Mouse (Mus musculus) hindbrain, embryonic 10.5 days (tissue): ENCODE data around the gene Hopx. TPM values are rescaled to one million over a fixed set of nuclear protein-coding genes. Genes with fewer than 3 reads are reported as not detected.
A peak's percentile ranks its signal among the peaks of the same experiment; 100 is the strongest.

ENCODE experiments used
- DNase-seq: peaks from one replicate; pipeline ENCODE4 v3.0.0-alpha.2; 2017; ENCODE audit warnings: low spot score
- H3K27ac ChIP-seq: fragments of 300-500 bp; sonication (generic); 2 replicates; pipeline ENCODE4 v1.5.1; 2016; ENCODE audit warnings: mild to moderate bottlenecking, moderate library complexity
- H3K27me3 ChIP-seq: fragments of 300-500 bp; sonication (generic); 2 replicates; pipeline ENCODE4 v1.6.1; 2016; ENCODE audit warnings: mild to moderate bottlenecking; ENCODE audit not compliant: poor library complexity, insufficient read depth, severe bottlenecking
- H3K36me3 ChIP-seq: fragments of 300-500 bp; sonication (generic); 2 replicates; pipeline ENCODE4 v1.6.1; 2016; ENCODE audit warnings: mild to moderate bottlenecking, moderate library complexity
- H3K4me1 ChIP-seq: fragments of 300-500 bp; sonication (generic); replicated peaks from 2 replicates; pipeline ENCODE4 v1.6.1; 2016; ENCODE audit warnings: mild to moderate bottlenecking
- H3K4me3 ChIP-seq: fragments of 300-500 bp; sonication (generic); 2 replicates; pipeline ENCODE4 v1.5.1; 2016; ENCODE audit warnings: mild to moderate bottlenecking, moderate library complexity
- H3K9me3 ChIP-seq: fragments of 300-500 bp; sonication (generic); 2 replicates; pipeline ENCODE4 v1.6.1; 2016; ENCODE audit warnings: mild to moderate bottlenecking, moderate library complexity
- WGBS: fragments of 180-500 bp; shearing (Covaris S2); methylation state at CpG from one replicate; pipeline ENCODE4 v1.1.7; 2016; 5-methylcytosine and 5-hydroxymethylcytosine counted together
- polyA plus RNA-seq: library from polyadenylated mRNA; unstranded; fragments of >200 nt; fragmentation: Nextera tagmentation; extraction: Ambion mirVana; gene quantifications from 2 replicates; pipeline ENCODE4 v1.2.1, GENCODE M21; 2016

The Hopx gene
- polyA plus RNA-seq, 1 experiment from 2014 or later: 0.34 TPM

DNA sequence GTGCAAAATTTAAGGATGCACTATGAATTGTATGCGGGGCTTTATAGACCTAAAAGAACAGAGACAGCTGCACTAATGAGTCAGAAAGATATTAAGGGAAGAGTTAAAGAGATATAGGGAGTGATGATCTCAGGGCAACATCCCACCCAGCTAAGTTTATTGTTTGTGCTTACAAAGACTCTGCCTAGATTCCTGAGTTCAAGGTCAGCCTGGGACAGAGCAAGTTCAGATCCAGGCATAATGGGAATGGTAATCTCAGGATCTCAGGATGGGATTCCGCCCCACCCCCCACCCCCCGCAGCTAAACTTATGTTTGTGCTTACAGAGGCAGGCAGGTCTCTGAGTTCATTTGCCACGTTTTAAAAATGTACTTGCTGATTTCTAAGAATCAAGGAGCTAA, 13.9 kb upstream of the Hopx start:
- Histone ChIP-seq H3K27ac (no peak overlapping the region), H3K4me1 (peaks cover 11% of the 10 kb centered on the region), H3K4me3 (no peak overlapping the region), H3K36me3 (no peaks in the 10 kb centered on the region), H3K27me3 (peaks cover 7% of the 10 kb centered on the region; the same call in 1 of the 2 replicates), H3K9me3 (0 out of 2 replicates have a peak, but pooled peaks cover 7% of the 10 kb centered on the region)
- 91% methylated on average over 4 of the region's 4 CpGs for WGBS
- no peak for DNase-seq

DNA sequence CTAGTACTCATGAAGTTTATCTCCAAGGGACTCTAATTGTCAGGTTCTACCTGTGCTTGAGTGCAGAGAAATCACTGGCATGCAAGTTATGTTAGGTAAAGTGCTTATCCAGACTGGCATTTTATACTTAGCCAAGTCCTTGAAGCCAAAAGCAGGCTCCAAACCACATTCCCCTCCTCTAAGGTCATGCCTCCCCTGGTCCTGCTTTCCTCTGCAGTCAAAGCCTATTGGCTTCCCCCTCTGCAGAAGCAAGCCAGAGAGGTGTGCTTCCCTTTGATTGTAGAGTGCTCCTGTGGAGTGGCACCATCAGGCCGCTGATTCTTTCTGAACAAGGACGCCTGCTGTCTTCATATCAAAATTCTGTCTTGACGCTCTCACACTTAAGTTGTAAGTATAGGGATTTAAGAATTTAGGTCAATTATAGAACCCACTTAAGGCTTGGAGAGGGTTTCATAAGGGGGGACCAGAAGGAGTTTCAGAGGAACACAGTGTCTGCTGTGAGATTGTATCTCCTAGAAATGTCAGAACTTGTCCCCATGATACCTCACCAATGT, 11.6 kb upstream of the Hopx start:
- no peaks in the 10 kb centered on the region for H3K36me3 ChIP-seq
- DNase-seq: no peak
- H3K27ac ChIP-seq: no peak overlapping the region
- peaks cover 17% of the 10 kb centered on the region for H3K27me3 ChIP-seq
- peaks cover 34% of the 10 kb centered on the region for H3K4me1 ChIP-seq
- no peak overlapping the region for H3K4me3 ChIP-seq
- 87% methylated on average over 3 of the region's 3 CpGs for WGBS
- H3K9me3 ChIP-seq: 0 out of 2 replicates have a peak, but pooled peaks cover 7% of the 10 kb centered on the region

GRCm38 (mm10) chr5:77124817-77125283, 9.9 kb upstream of the Hopx start:
- H3K4me1 ChIP-seq: peaks cover 23% of the 10 kb centered on the region
- H3K9me3 ChIP-seq: 0 out of 2 replicates have a peak, but pooled peaks cover 7% of the 10 kb centered on the region
- 81% methylated on average over 4 of the region's 4 CpGs for WGBS
- H3K36me3 ChIP-seq: no peaks in the 10 kb centered on the region
- H3K27ac ChIP-seq: no peak overlapping the region
- DNase-seq: no peak
- no peak overlapping the region for H3K4me3 ChIP-seq
- H3K27me3 ChIP-seq: peaks cover 30% of the 10 kb centered on the region

DNA sequence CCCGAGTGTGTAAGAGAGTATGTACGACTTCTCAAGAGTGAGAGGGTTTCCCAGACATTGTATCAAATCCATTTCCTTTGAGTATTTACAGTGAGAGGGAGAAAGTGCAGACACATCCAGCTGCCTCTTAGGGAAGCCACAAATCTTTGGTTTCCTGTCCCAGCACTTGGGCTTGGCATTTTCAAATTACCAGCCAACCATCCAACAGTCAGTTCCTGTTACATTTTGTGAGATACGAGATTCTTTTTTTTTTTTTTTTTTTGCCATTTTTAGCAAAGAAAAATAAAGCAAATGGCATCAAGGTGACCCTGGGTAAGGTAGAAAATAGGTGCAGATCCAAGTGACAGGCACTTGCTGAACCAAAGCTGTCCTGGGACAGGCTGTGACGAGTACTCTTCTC, 9.2 kb upstream of the Hopx start:
- no peak overlapping the region for H3K4me3 ChIP-seq
- DNase-seq: no peak
- H3K36me3 ChIP-seq: no peaks in the 10 kb centered on the region
- peaks cover 37% of the 10 kb centered on the region for H3K27me3 ChIP-seq
- H3K4me1 ChIP-seq: peaks cover 23% of the 10 kb centered on the region
- WGBS: 84% methylated on average over 4 of the region's 4 CpGs
- H3K27ac ChIP-seq: no peak overlapping the region
- 0 out of 2 replicates have a peak, but pooled peaks cover 7% of the 10 kb centered on the region for H3K9me3 ChIP-seq

DNA sequence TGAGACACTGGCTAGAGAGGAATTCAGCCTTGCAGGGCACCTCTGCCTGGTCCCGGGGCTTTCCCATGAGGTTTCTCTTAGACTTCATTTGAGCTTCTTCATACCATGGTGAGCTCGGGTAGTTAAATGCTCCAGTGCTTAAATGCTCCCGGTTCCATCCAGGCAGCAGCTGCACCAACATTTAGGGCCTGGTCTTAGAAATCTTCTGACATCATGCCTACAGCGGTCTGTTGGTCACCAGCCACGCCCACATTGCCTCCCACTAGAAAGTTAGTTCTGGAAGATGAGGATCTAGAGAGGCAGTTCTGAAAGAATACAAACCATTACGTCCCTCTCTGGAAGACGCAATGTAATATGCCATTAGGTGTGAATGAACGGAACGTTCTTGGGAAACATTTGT, 8.7 kb upstream of the Hopx start:
- 64% methylated on average over 9 of the region's 9 CpGs for WGBS

DNA sequence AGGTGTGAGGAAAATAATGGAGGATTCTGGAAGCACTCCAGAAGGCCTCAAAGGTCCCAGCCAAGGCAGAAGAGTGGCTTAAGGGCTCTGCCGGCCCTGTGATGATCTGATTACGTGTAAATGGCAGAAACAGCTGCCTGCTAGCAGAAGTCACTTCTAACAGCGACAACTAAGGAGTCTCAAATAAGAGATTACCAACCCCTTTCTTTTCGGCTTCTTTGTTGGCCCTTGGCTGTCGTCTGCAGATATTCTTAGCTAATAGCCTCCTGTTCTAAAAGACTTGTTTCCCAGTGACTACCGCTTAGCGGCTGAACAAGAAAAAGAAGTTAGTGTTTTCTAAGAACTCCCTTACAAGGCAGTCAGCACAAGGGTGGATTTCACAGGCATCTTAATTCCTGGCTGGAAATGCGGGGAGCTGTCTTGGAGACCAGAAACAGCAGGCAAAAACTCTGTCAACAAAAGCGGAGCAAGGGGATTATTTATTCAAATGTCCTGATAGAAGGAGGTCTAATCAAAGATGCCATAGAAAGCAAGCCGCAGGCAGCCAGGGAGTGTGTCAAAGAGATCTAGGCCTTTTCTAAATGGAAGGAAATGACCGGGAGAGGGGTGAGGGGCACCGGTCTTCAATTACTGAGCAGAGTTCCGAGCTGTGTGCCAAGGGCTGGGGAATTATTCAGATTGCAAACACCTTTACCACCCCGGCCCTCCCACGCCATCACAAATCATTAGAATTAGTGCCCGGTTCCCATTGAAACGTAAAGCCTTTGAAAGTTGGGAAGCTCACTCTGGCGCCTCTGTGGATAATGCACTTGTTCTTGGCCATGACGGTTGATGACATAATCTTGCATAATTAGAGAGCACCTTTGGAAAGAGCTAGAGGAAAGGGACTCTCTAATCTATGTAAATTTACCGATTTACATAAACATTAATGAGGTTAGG, 7.6 kb upstream of the Hopx start:
- peak; percentile 27 for DNase-seq
- Histone ChIP-seq H3K27me3 (peaks cover 49% of the 10 kb centered on the region), H3K9me3 (no peaks in the 10 kb centered on the region), H3K36me3 (no peaks in the 10 kb centered on the region), H3K27ac (peak overlapping the region; percentile 54), H3K4me3 (peak overlapping the region; percentile 23), H3K4me1 (peaks cover 23% of the 10 kb centered on the region)
- 7% methylated on average over 20 of the region's 20 CpGs for WGBS

More for the DNA sequence above, 8.7 kb upstream of the Hopx start:
- Histone ChIP-seq H3K4me1 (peaks cover 23% of the 10 kb centered on the region), H3K9me3 (0 out of 2 replicates have a peak, but pooled peaks cover 3% of the 10 kb centered on the region), H3K4me3 (no peak overlapping the region), H3K36me3 (no peaks in the 10 kb centered on the region), H3K27ac (no peak overlapping the region), H3K27me3 (peaks cover 42% of the 10 kb centered on the region)
- no peak for DNase-seq

DNA sequence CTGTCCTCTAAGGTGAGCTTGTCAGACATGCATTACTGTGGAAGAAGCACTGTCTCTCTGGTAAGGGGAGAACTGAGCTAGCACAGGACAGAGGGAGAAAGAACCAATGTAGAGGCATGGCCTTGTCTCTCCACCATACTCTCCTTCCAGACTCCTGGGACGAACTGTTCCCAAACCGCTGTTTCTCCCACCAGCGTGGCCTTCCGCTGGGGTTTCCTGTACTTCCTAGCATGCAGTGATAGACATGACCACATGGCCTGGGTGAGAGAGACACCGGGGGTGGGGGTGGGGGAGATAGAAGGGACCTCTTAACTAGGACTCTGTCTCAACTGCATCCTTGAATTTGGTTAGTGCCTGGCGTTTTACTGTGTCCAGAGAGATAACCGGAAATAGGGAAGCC, 5.8 kb upstream of the Hopx start:
- H3K27me3 ChIP-seq: peaks cover 65% of the 10 kb centered on the region
- H3K36me3 ChIP-seq: no peaks in the 10 kb centered on the region
- peaks cover 23% of the 10 kb centered on the region for H3K4me1 ChIP-seq
- 92% methylated on average over 7 of the region's 7 CpGs for WGBS
- H3K4me3 ChIP-seq: no peak overlapping the region
- H3K27ac ChIP-seq: no peak overlapping the region
- DNase-seq: no peak
- H3K9me3 ChIP-seq: no peaks in the 10 kb centered on the region

- Histone ChIP-seq H3K4me3 (no peak overlapping the region), H3K27me3 (peaks cover 68% of the 10 kb centered on the region), H3K4me1 (peaks cover 31% of the 10 kb centered on the region), H3K9me3 (no peaks in the 10 kb centered on the region), H3K27ac (0 out of 2 replicates have a peak overlapping the region, but pooled peaks have one; percentile 12), H3K36me3 (no peaks in the 10 kb centered on the region)
- WGBS: 79% methylated on average over 19 of the region's 19 CpGs
- no peak for DNase-seq
Observed at GRCm38 (mm10) chr5:77119475-77120422, 4.8 kb upstream of the Hopx start.

DNA sequence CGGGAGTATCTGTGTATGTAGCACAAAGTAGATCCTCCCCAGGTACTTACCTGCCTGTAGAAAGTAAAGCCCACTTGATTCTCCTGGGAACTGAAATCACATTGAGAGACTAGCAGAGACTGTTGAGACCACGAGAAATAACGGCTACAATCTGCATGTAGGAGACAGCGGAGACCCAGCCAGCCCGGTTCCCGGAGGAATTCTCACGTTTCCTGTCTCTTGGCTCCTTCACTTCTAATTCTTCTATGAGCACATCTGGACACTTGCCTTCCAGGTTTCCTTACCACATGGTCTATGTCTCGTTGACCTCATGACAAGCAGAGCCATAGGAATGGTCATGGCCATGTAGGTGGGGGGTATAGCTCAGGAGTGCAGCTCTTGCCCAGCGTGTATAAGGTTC, 811 bp upstream of the Hopx start:
- Histone ChIP-seq H3K9me3 (no peaks in the 10 kb centered on the region), H3K36me3 (no peaks in the 10 kb centered on the region), H3K4me3 (no peak overlapping the region), H3K27me3 (peaks cover 48% of the 10 kb centered on the region), H3K4me1 (peaks cover 11% of the 10 kb centered on the region; the same call in 1 of the 2 replicates), H3K27ac (no peak overlapping the region)
- DNase-seq: no peak
- 85% methylated on average over 9 of the region's 9 CpGs for WGBS

GRCm38 (mm10) chr5:77113773-77114172, 1.1 kb downstream of the Hopx start:
- no peaks in the 10 kb centered on the region for H3K36me3 ChIP-seq
- WGBS: 80% methylated on average over 3 of the region's 3 CpGs
- no peak overlapping the region for H3K27ac ChIP-seq
- H3K4me1 ChIP-seq: peaks cover 11% of the 10 kb centered on the region; the same call in 1 of the 2 replicates
- peaks cover 32% of the 10 kb centered on the region for H3K27me3 ChIP-seq
- no peak for DNase-seq
- no peak overlapping the region for H3K4me3 ChIP-seq
- no peaks in the 10 kb centered on the region for H3K9me3 ChIP-seq

GRCm38 (mm10) chr5:77112066-77112465, 2.9 kb downstream of the Hopx start:
- Histone ChIP-seq H3K27ac (no peak overlapping the region), H3K4me3 (no peak overlapping the region), H3K27me3 (peaks cover 19% of the 10 kb centered on the region), H3K36me3 (no peaks in the 10 kb centered on the region), H3K4me1 (peaks cover 11% of the 10 kb centered on the region; the same call in 1 of the 2 replicates), H3K9me3 (no peaks in the 10 kb centered on the region)
- no peak for DNase-seq
- 82% methylated on average over 2 of the region's 2 CpGs for WGBS

DNA sequence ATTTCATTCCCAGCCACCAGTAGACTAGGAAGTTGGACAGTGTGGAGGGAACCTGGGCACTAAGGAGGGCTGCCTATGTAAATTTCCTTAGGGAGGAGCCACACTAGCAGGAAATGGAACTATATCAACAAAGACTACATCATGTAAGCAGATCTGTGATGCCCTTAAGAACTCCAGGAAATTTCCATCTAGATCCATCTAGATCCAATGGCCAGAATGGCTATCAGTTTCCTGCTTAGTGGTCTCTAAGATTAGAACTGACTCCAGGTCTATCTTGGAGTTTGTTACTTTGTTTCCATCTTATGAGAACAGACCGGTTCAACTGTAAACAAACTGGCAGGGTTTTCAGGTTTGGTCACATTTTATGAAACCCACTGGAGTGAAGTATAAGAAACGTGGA, 5.1 kb downstream of the Hopx start:
- peaks cover 4% of the 10 kb centered on the region; the same call in 1 of the 2 replicates for H3K27me3 ChIP-seq
- WGBS: 94% methylated on average over 2 of the region's 2 CpGs
- H3K36me3 ChIP-seq: no peaks in the 10 kb centered on the region
- peaks cover 3% of the 10 kb centered on the region; the same call in 1 of the 2 replicates for H3K4me1 ChIP-seq
- H3K27ac ChIP-seq: no peak overlapping the region
- no peaks in the 10 kb centered on the region for H3K9me3 ChIP-seq
- H3K4me3 ChIP-seq: no peak overlapping the region
- DNase-seq: no peak
